Mouse (Mus musculus) testis, adult 2 months (tissue): ENCODE measurements around the gene Gm45234.

ENCODE experiments used
- CTCF ChIP-seq: fragments of 200-500 bp; IDR thresholded peaks from 2 replicates; pipeline ENCODE4 v1.5.1; 2012; ENCODE audit warnings: low read depth, mild to moderate bottlenecking, inconsistent platforms, low read length, moderate library complexity; ENCODE audit not compliant: control insufficient read depth, insufficient read depth, insufficient replicate concordance
- POLR2A ChIP-seq: fragments of 200-500 bp; IDR thresholded peaks from 2 replicates; pipeline ENCODE4 v1.6.1; 2012; ENCODE audit warnings: low read depth, mild to moderate bottlenecking, inconsistent platforms, low read length, moderate library complexity; ENCODE audit not compliant: control insufficient read depth

- TF ChIP-seq CTCF (no peak), POLR2A (no peak)
Observed at GRCm38 (mm10) chr6:124765951-124766350, 10.1 kb upstream of the Gm45234 start.
